Mouse (Mus musculus) lung, postnatal 0 days (tissue): ENCODE results near the gene Phtf1. TPM values are rescaled to one million over a fixed set of nuclear protein-coding genes. Genes with fewer than 3 reads are reported as not detected.
A peak's percentile ranks its signal among the peaks of the same experiment; 100 is the strongest.

Experiments used
- ATAC-seq: fragments of 200-750 bp; cut with Nextera tagmentation; 2 replicates; pipeline ENCODE4 v1.8.0; 2017; ENCODE audit warnings: moderate library complexity
- DNase-seq: peaks from one replicate; pipeline ENCODE4 v3.0.0-alpha.2; 2016; ENCODE audit warnings: low spot score
- H3K27ac ChIP-seq: fragments of 300-500 bp; sonication (generic); 2 replicates; pipeline ENCODE4 v1.5.1; 2014; ENCODE audit warnings: antibody characterized with exemption, mild to moderate bottlenecking, low read length, mixed read lengths
- H3K27me3 ChIP-seq: fragments of 300-500 bp; sonication (generic); replicated peaks from 2 replicates; pipeline ENCODE4 v1.6.1; 2014; ENCODE audit warnings: low read length, mixed read lengths; ENCODE audit not compliant: insufficient read depth
- H3K36me3 ChIP-seq: fragments of 300-500 bp; sonication (generic); 2 replicates; pipeline ENCODE4 v1.6.1; 2014; ENCODE audit warnings: low read length, mixed read lengths; ENCODE audit not compliant: insufficient read depth
- H3K4me1 ChIP-seq: fragments of 300-500 bp; sonication (generic); 2 replicates; pipeline ENCODE4 v1.6.1; 2014; ENCODE audit warnings: antibody characterized with exemption, low read depth, low read length, mixed read lengths; ENCODE audit not compliant: insufficient read depth
- H3K4me2 ChIP-seq: fragments of 300-500 bp; sonication (generic); replicated peaks from 2 replicates; pipeline ENCODE4 v1.6.1; 2014; ENCODE audit warnings: low read depth, mild to moderate bottlenecking, low read length, moderate library complexity, mixed read lengths
- H3K4me3 ChIP-seq: fragments of 300-500 bp; sonication (generic); 2 replicates; pipeline ENCODE4 v1.5.1; 2014; ENCODE audit warnings: low read depth, low read length
- H3K9ac ChIP-seq: fragments of 300-500 bp; sonication (generic); replicated peaks from 2 replicates; pipeline ENCODE4 v1.6.1; 2014; ENCODE audit warnings: low read depth, mild to moderate bottlenecking
- H3K9me3 ChIP-seq: fragments of 300-500 bp; sonication (generic); 2 replicates; pipeline ENCODE4 v1.6.1; 2016; ENCODE audit warnings: low read length, mixed read lengths
- CTCF ChIP-seq: IDR thresholded peaks from 2 replicates; pipeline ENCODE4 v1.5.1; 2016; ENCODE audit warnings: antibody characterized with exemption, mild to moderate bottlenecking
- EP300 ChIP-seq: IDR thresholded peaks from 2 replicates; pipeline ENCODE4 v1.6.1; 2016; ENCODE audit warnings: antibody characterized with exemption, mild to moderate bottlenecking, control low read depth
- WGBS: fragments of 180-500 bp; shearing (Covaris S2); extraction: QIAGEN DNeasy Blood & Tissue Kit; methylation state at CpG from one replicate; pipeline ENCODE4 v1.1.7; 2014; 5-methylcytosine and 5-hydroxymethylcytosine counted together
- polyA plus RNA-seq: library from polyadenylated mRNA; unstranded; fragments of >200 nt; fragmentation: Nextera tagmentation; extraction: Ambion mirVana; gene quantifications from 2 replicates; pipeline ENCODE4 v1.2.1, GENCODE M21; 2015

The Phtf1 gene
- polyA plus RNA-seq, 1 experiment from 2014 or later, result 14.5 TPM

- no peak for DNase-seq
- Histone ChIP-seq H3K9me3 (no peaks in the 10 kb centered on the region), H3K4me2 (no peak overlapping the region), H3K4me3 (no peak overlapping the region), H3K4me1 (no peaks in the 10 kb centered on the region), H3K36me3 (no peaks in the 10 kb centered on the region), H3K27ac (no peak overlapping the region), H3K27me3 (no peaks in the 10 kb centered on the region), H3K9ac (no peak overlapping the region)
- 71% methylated on average over 1 of the region's 1 CpGs for WGBS
- ATAC-seq, result no peak
- TF ChIP-seq EP300 (no peak), CTCF (no peak)
Observed at GRCm38 (mm10) chr3:104032086-104032485, 64.2 kb downstream of the Phtf1 start.

GRCm38 (mm10) chr3:104032747-104033146, 64.8 kb downstream of the Phtf1 start:
- Histone ChIP-seq H3K27ac (no peak overlapping the region), H3K4me1 (no peaks in the 10 kb centered on the region), H3K27me3 (no peaks in the 10 kb centered on the region), H3K36me3 (no peaks in the 10 kb centered on the region), H3K9me3 (no peaks in the 10 kb centered on the region), H3K4me2 (no peak overlapping the region), H3K4me3 (no peak overlapping the region), H3K9ac (no peak overlapping the region)
- TF ChIP-seq EP300 (no peak), CTCF (no peak)
- DNase-seq (no peak), ATAC-seq (no peak)
- 94% methylated on average over 1 of the region's 1 CpGs for WGBS

- no peak overlapping the region for H3K9ac ChIP-seq
- H3K27ac ChIP-seq, result no peak overlapping the region
- H3K36me3 ChIP-seq, result no peaks in the 10 kb centered on the region
- 68% methylated on average over 6 of the region's 6 CpGs for WGBS
- no peaks in the 10 kb centered on the region for H3K27me3 ChIP-seq
- DNase-seq (peak; percentile 27), ATAC-seq (0 out of 2 replicates have a peak, but pooled peaks have one; percentile 16)
- H3K4me3 ChIP-seq, result no peak overlapping the region
- no peak overlapping the region for H3K4me2 ChIP-seq
- no peaks in the 10 kb centered on the region for H3K4me1 ChIP-seq
- TF ChIP-seq EP300 (no peak), CTCF (no peak)
- H3K9me3 ChIP-seq, result no peaks in the 10 kb centered on the region
Observed at GRCm38 (mm10) chr3:104059001-104059622, 91.2 kb downstream of the Phtf1 start.

GRCm38 (mm10) chr3:104069395-104069794, 101.5 kb downstream of the Phtf1 start:
- Histone ChIP-seq H3K36me3 (no peaks in the 10 kb centered on the region), H3K27ac (no peak overlapping the region), H3K9me3 (no peaks in the 10 kb centered on the region), H3K9ac (no peak overlapping the region), H3K4me3 (no peak overlapping the region), H3K27me3 (no peaks in the 10 kb centered on the region), H3K4me2 (no peak overlapping the region), H3K4me1 (no peaks in the 10 kb centered on the region)
- DNase-seq, result no peak
- ATAC-seq, result no peak
- no peak for TF ChIP-seq EP300
- TF ChIP-seq CTCF, result no peak

Other genes starting within 250 kb of the Phtf1 start
- 98.3 and 105 TPM in 2 replicates for gene Olfml3, start 230.1 kb upstream of the Phtf1 start, polyA plus RNA-seq
- not detected in 2 replicates for gene Gm10964, start 228.7 kb upstream of the Phtf1 start, polyA plus RNA-seq
- gene Hipk1, start 176.5 kb upstream of the Phtf1 start, polyA plus RNA-seq, result 13.8 and 14.1 TPM in 2 replicates
- gene Dclre1b, start 158.7 kb upstream of the Phtf1 start, polyA plus RNA-seq, result 15.6 and 18.0 TPM in 2 replicates
- gene Ap4b1, start 158.6 kb upstream of the Phtf1 start, polyA plus RNA-seq, result 15.1 and 16.3 TPM in 2 replicates
- 0.31 TPM in 1 of 2 replicates, not detected in the other for gene Gm43064, start 158.5 kb upstream of the Phtf1 start, polyA plus RNA-seq
- 0.31 and 0.88 TPM in 2 replicates for gene Bcl2l15, start 135.5 kb upstream of the Phtf1 start, polyA plus RNA-seq
- gene Ptpn22, start 108.3 kb upstream of the Phtf1 start, polyA plus RNA-seq, result 1.5 and 2.4 TPM in 2 replicates
- gene Rsbn1, start 54.0 kb upstream of the Phtf1 start, polyA plus RNA-seq, result 10.4 and 10.9 TPM in 2 replicates